Mouse (Mus musculus) stomach, postnatal 0 days (tissue): ENCODE measurements around the gene Med24. TPM values are rescaled to one million over a fixed set of nuclear protein-coding genes. Genes with fewer than 3 reads are reported as not detected.
A peak's percentile ranks its signal among the peaks of the same experiment; 100 is the strongest.
"Not testable (repeated sequence)": the region's sequence is repeated elsewhere in the genome, so short reads cannot be mapped to it uniquely, and the experiment has no call there.

ENCODE experiments used
- ATAC-seq: fragments of 200-750 bp; cut with Nextera tagmentation; 2 replicates; pipeline ENCODE4 v1.8.0; 2017; ENCODE audit not compliant: low FRiP score, low TSS enrichment
- DNase-seq: peaks from one replicate; pipeline ENCODE4 v3.0.0-alpha.2; 2016; ENCODE audit warnings: low spot score
- H3K27ac ChIP-seq: fragments of 300-500 bp; sonication (generic); replicated peaks from 2 replicates; pipeline ENCODE4 v1.5.1; 2014; ENCODE audit warnings: mild to moderate bottlenecking, control low read depth
- H3K27me3 ChIP-seq: fragments of 300-500 bp; sonication (generic); 2 replicates; pipeline ENCODE4 v1.6.1; 2014; ENCODE audit warnings: low read length; ENCODE audit not compliant: control insufficient read depth, insufficient read depth
- H3K36me3 ChIP-seq: fragments of 300-500 bp; sonication (generic); 2 replicates; pipeline ENCODE4 v1.6.1; 2014; ENCODE audit warnings: low read length, mixed read lengths; ENCODE audit not compliant: control insufficient read depth, insufficient read depth
- H3K4me1 ChIP-seq: fragments of 300-500 bp; sonication (generic); replicated peaks from 2 replicates; pipeline ENCODE4 v1.6.1; 2014; ENCODE audit warnings: antibody characterized with exemption; ENCODE audit not compliant: control insufficient read depth, insufficient read depth
- H3K4me2 ChIP-seq: fragments of 300-500 bp; sonication (generic); replicated peaks from 2 replicates; pipeline ENCODE4 v1.6.1; 2014; ENCODE audit warnings: low read depth, mild to moderate bottlenecking, control low read depth, moderate library complexity
- H3K4me3 ChIP-seq: fragments of 300-500 bp; sonication (generic); 2 replicates; pipeline ENCODE4 v1.5.1; 2014; ENCODE audit warnings: low read depth, low read length, control low read depth
- H3K9ac ChIP-seq: fragments of 300-500 bp; sonication (generic); 2 replicates; pipeline ENCODE4 v1.6.1; 2014; ENCODE audit warnings: mild to moderate bottlenecking, low read length, control low read depth, mixed read lengths
- H3K9me3 ChIP-seq: fragments of 300-500 bp; sonication (generic); 2 replicates; pipeline ENCODE4 v1.6.1; 2016; ENCODE audit warnings: low read length; ENCODE audit not compliant: control insufficient read depth
- CTCF ChIP-seq: IDR thresholded peaks from 2 replicates; pipeline ENCODE4 v1.5.1; 2016; ENCODE audit warnings: antibody characterized with exemption, low read depth, mild to moderate bottlenecking, moderate library complexity
- WGBS: fragments of 180-500 bp; shearing (Covaris S2); extraction: QIAGEN DNeasy Blood & Tissue Kit; methylation state at CpG from one replicate; pipeline ENCODE4 v1.1.7; 2014; 5-methylcytosine and 5-hydroxymethylcytosine counted together
- polyA plus RNA-seq: library from polyadenylated mRNA; unstranded; fragments of >200 nt; fragmentation: Nextera tagmentation; extraction: Ambion mirVana; gene quantifications from 2 replicates; pipeline ENCODE4 v1.2.1, GENCODE M21; 2015

Gene Med24
- polyA plus RNA-seq, 1 experiment from 2014 or later = 16.5 TPM

- peak; percentile 76 for TF ChIP-seq CTCF
- H3K27ac ChIP-seq, H3K4me3 ChIP-seq, H3K27me3 ChIP-seq, H3K9ac ChIP-seq, H3K36me3 ChIP-seq, H3K4me1 ChIP-seq, H3K4me2 ChIP-seq, H3K9me3 ChIP-seq: not testable (repeated sequence)
- DNase-seq (peak; percentile 75), ATAC-seq (peak; percentile 85)
- 8% methylated on average over 7 of the region's 7 CpGs for WGBS
Observed at GRCm38 (mm10) chr11:98655076-98655475, 74.2 kb downstream of the Med24 start.

Other genes starting within 250 kb of the Med24 start
- 0.15 and 0.19 TPM in 2 replicates for gene Ikzf3, start 183.4 kb downstream of the Med24 start, polyA plus RNA-seq
- gene Zpbp2, start 178.3 kb downstream of the Med24 start, polyA plus RNA-seq = 0.10 and 0.16 TPM in 2 replicates
- 31.1 TPM in 2 replicates for gene Ormdl3, start 142.1 kb downstream of the Med24 start, polyA plus RNA-seq
- not detected in 2 replicates for gene Lrrc3c, start 131.1 kb downstream of the Med24 start, polyA plus RNA-seq
- gene Gm12355, start 103.8 kb downstream of the Med24 start, polyA plus RNA-seq = 0.81 and 0.82 TPM in 2 replicates
- gene Gsdma3, start 103.1 kb downstream of the Med24 start, polyA plus RNA-seq = not detected in 2 replicates
- 81.0 and 91.9 TPM in 2 replicates for gene Gsdma2, start 82.7 kb downstream of the Med24 start, polyA plus RNA-seq
- 79.6 and 83.7 TPM in 2 replicates for gene Gsdma, start 65.1 kb downstream of the Med24 start, polyA plus RNA-seq
- 120 and 122 TPM in 2 replicates for gene Psmd3, start 46.9 kb downstream of the Med24 start, polyA plus RNA-seq
- 0.08 and 0.11 TPM in 2 replicates for gene Csf3, start 28.2 kb downstream of the Med24 start, polyA plus RNA-seq
- 24.0 and 24.5 TPM in 2 replicates for gene Thra, start 11.2 kb upstream of the Med24 start, polyA plus RNA-seq
- 7.5 and 7.9 TPM in 2 replicates for gene Nr1d1, start 45.9 kb upstream of the Med24 start, polyA plus RNA-seq
- gene Msl1, start 66.1 kb upstream of the Med24 start, polyA plus RNA-seq = 11.3 and 13.8 TPM in 2 replicates
- 12.4 and 14.8 TPM in 2 replicates for gene Casc3, start 75.5 kb upstream of the Med24 start, polyA plus RNA-seq
- gene Rapgefl1, start 107.3 kb upstream of the Med24 start, polyA plus RNA-seq = 6.9 and 7.7 TPM in 2 replicates
- gene Wipf2, start 134.2 kb upstream of the Med24 start, polyA plus RNA-seq = 4.9 and 5.3 TPM in 2 replicates
- gene Cdc6, start 178.4 kb upstream of the Med24 start, polyA plus RNA-seq = 6.6 and 7.0 TPM in 2 replicates
- gene Rara, start 198.4 kb upstream of the Med24 start, polyA plus RNA-seq = 20.1 and 25.9 TPM in 2 replicates